Mouse (Mus musculus) retina, adult 2 months (tissue): ENCODE measurements at regions not wholly inside any gene's neighbourhood (a gene's known extent, or its start where the extent isn't known, plus 50 kb on each side); places are given as distances from the start of the nearest gene placed in this dataset.

Experiments
- DNase-seq: peaks from one replicate; pipeline ENCODE4 v3.0.0-alpha.2; 2012; ENCODE audit warnings: low read depth, low spot score

DNA sequence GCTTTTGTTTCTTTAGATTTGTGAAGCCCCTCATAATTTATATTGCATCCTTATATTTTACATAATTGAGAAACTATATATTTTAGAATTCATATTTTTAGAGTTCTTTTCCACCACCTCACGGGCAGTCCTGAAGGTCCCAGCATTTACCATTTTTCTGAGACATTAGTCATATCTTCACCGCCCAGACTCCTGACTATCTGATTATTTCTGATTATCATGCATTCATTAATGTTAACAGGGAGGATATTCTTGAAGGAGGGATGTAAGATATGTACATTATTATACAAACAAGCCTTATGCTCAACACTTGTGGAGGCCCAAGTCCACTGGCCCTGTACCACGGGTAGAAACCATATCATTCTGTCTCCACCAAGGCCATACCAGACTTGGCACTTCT is 743.4 kb downstream of the Hace1 start:
- no peak for DNase-seq

DNA sequence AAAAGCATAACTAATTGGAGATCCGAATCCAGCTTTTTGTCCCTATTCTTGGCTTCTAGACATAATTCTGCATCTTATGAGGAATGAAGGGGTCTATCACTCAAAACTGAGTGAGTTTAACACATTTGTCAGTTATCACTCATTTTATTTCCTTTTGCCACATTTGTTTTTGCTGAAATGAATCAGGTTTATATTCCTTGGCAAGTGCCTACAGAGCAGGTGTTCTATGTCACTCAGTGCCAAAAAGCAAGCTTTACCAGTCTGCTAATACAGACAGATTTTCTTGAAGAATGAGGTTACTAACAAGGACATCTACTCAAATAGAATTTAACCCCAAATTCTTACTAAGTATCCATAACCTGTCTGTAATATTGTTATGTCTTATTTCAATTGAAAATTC is 751.4 kb downstream of the Hace1 start:
- no peak for DNase-seq

DNA sequence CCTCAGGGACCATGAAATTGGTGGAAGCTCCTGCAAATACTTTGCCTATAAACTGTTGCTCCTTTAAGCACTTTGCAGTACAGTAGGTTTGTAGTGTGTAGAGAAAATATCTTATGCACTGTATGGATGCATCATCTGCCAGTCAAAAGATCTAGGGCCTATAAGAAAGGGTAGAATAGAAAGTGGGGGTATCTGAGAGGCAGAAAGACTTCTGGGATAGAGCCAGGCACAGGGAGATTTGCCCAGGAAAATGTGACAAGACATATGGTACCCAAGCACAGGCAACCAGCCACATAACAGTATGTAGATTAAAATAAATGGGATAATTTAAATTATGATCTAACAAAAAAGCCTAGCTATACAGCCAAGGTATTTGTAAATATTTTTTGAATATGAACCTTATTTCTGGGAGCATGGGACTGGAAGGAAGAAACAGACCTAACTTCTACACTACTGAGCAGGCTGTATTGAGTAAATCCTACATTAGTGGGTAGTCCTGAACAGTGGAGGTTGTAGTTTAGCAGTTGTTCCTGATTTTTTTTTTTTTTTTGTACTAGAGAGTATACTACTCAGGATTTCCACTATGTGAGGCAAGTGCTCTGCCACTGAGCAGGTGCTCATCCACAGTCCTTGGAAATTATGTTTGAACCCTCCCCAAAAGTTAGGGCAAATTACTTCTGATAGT is 754.1 kb downstream of the Hace1 start:
- no peak for DNase-seq

DNA sequence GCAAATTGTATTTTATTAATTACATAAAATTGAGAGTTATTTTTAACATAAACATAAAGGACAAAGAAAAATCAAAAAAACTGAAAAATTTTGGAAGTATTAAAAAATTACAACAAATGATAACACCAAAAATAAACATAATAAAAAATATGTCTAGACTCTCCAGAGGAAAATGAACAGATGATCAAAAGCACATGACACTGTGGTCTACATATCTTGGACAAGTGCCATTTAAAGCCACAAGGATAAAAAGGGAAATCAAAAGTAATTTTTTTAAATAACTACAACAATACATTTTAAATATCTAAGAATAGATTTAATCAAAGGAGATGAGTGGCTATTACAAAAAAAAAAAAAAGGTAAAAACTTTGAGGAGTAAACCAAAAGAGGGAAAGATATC is 755.6 kb downstream of the Hace1 start:
- no peak for DNase-seq

DNA sequence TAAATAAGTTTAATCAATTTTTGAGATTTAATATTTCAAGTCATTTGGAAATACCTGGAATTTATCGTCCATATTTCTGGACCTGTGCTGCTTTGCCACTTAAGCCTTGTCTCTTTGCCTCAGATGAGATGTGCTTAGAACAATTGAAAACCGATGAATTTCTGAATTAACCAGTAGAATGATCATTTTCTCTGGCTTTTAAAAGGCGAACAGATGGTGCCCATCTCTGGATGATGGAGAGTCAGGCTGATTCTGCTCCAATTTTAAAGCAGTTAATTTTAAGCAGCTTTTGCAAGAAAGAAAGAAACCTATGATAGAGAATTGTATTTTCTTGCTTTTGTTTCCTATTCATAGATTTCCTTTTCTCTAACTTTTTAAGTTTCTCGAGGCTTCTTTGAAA is 767.7 kb downstream of the Hace1 start:
- no peak for DNase-seq

DNA sequence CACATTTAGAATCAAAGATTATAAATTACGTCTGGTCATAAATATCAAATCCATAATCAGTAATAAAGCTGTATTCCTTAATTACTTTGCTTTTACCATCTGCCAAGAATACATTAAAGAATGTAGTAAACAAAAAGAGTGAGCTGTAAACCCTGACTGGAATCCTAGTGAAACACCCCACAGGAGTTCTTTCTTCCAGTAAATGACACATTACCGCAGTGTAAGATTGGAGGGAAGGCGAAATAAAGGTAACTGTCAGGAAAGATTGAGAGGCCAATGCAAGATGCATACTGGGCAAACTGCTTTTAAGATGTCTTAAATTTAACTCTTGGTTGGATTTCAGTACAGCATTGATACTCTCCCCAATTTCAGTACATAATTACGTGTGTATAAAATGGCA is 772.0 kb downstream of the Hace1 start:
- no peak for DNase-seq

DNA sequence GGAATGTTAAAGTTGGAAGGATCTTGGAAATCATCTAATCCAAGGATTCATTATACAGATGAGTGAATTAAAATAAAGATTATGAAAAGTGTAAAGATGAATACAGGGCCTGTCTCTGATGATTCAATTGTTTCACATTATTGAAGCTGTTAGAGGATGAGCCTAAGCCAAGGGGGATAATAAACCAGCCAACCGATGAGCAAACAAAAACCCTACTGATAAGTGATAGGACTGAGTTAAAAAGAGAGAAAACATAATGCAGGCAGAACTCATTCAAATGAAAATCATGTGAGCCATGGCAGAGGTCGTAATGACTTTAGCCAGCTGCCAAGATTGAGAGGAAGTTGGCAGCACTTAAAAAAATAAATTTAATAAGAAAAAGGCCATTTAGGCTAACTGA is 772.6 kb downstream of the Hace1 start:
- DNase-seq, result no peak

DNA sequence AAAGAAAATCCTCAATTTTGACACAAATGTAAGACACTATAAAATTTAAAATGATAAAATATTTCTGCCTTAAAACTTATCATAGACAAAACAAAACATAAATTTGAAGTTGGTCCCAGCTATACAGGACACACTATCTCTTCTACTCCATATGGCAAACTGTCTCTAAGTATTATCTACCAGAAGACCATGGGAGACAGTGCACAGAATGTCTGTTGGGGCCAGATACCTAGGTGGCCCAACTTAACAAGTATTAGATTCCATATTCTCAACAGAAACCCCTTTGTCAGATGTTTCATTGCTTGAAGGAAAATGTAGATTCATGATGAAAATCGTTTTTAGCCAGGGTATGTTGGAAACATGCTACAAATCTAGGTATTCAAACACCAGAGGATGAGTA is 779.1 kb downstream of the Hace1 start:
- no peak for DNase-seq

DNA sequence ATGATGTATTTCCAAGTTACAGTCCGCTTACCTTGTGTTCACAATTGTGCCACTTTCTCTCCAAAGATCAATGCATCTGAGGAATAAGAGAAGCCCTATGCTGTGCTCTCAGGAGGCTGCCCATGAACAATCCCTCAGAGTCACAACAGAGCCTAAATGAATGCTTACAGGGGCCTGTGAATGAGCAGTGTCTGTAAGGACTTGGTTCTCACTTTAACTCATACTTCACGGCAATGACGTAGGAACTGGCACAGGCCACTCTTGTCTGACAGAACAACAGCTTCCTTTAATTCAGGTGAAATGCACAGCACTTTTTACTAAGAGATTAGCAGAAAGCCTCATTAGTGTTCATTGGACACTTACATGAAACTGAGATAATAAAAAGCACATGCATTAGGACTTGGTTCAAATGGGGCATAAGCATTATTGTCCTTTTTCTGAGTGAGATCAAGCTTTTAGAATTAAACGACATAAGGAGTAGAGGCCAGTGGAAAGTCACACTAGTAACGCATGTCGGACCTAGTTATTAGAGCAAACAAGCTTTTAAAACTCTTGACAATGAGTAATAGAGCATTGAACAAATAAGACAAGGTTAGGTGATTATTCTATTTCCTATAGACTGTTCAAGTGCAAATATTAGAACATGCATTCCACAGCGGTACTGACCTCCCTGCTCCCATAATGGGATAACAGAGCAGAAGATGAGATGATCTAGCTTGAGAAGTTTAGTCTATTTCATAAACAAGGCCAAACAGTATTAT is 796.3 kb downstream of the Hace1 start:
- no peak for DNase-seq

DNA sequence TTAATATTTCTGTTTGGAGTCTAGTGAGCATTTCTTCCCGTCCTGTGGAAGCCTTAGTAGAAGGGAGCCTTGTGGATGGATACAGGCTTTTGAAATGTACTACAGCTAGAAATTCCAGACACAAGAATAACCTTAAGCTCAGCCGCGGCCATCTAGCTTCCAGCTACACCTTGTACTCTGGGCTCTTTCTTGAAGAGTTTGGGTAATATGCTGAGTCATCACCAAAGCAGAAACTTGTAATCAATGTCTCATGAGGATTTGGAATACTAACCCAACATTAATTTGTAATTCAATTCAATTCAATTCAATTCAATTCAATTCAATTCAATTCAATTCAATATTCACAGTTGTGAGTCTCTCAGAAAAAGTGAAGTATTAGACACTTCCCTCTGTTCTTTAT is 797.0 kb downstream of the Hace1 start:
- DNase-seq, result no peak

DNA sequence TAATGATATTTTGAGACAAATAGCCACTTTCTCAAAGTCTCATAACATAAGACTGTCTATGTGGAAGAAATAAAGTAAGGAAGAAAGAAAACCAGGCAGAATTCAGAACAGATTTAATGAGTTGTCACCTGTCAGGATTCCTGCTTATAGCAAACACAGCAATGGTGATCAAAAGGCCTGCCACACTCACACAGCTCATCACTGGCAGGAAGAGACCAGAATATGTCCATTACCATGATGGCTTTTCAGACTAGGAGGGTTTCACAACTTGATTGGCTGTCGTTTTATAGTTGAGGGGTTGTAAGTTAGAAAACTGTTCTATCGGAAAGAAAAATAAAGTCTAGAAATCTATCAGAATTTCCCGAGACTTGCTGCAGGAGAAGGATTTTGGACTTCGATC is 819.5 kb downstream of the Hace1 start:
- DNase-seq, result no peak

DNA sequence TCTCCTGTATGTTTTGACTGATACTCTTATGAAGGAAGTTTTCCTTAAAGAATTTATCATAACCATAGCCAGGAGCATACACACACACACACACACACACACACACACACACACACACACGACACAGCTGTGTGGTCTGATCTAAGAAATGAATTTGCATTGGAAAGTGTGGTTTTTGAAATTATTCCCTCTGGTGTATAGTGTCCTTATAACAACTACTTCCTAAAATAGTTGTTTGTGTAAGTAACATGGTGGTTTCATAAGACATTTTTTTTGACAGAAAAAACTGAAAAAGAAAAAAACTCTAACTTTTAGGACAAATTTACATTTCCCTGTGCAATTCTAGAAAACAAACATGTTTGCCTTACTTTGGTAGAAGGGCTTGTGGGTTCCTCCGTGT is 826.3 kb downstream of the Hace1 start:
- DNase-seq, result no peak
